Mouse (Mus musculus) cerebellum, adult 2 months (tissue): ENCODE measurements around the gene Rasa3.

Experiments used
- CTCF ChIP-seq: fragments of 200-500 bp; IDR thresholded peaks from 2 replicates; pipeline ENCODE4 v1.5.1; 2011; ENCODE audit warnings: low read depth, mild to moderate bottlenecking, control low read depth, low read length, moderate library complexity, borderline replicate concordance; ENCODE audit not compliant: insufficient read depth
- POLR2A ChIP-seq: fragments of 200-500 bp; IDR thresholded peaks from 2 replicates; pipeline ENCODE4 v1.6.1; 2011; ENCODE audit warnings: low read length, control low read depth, borderline replicate concordance; ENCODE audit not compliant: insufficient read depth

GRCm38 (mm10) chr8:13673215-13673614 lies 4.2 kb downstream of the Rasa3 start:
- TF ChIP-seq CTCF (0 out of 2 replicates have a peak, but pooled peaks have one; percentile 22), POLR2A (no peak)
